Mouse (Mus musculus) granulocyte monocyte progenitor cell, adult 5-6 weeks (primary cell): ENCODE results near the gene Rfx5. TPM values are rescaled to one million over a fixed set of nuclear protein-coding genes. Genes with fewer than 3 reads are reported as not detected.
"Not testable (repeated sequence)": the region's sequence is repeated elsewhere in the genome, so short reads cannot be mapped to it uniquely, and the experiment has no call there.

Experiments used
- ATAC-seq: replicated peaks from 2 replicates; pipeline ENCODE4 v1.8.0; 2016; ENCODE audit warnings: mild to moderate bottlenecking, moderate TSS enrichment, inconsistent platforms; ENCODE audit not compliant: poor library complexity, severe bottlenecking
- total RNA-seq, 2 experiments: library from RNA; stranded (forward) in 1 of 2; stranded (reverse) in 1 of 2; fragments of 200-712, 200-1000 nt in 1 of 2; fragments of >200 nt in 1 of 2; fragmentation: Nextera tagmentation in 1 of 2; gene quantifications; 2 replicates each; pipeline ENCODE4 v1.2.3; 2014 to 2017

The Rfx5 gene
- total RNA-seq (2014; fragmentation: Nextera tagmentation), result 19.0 and 25.0 TPM in 2 replicates
- 17.1 and 17.9 TPM in 2 replicates for total RNA-seq (2017)

DNA sequence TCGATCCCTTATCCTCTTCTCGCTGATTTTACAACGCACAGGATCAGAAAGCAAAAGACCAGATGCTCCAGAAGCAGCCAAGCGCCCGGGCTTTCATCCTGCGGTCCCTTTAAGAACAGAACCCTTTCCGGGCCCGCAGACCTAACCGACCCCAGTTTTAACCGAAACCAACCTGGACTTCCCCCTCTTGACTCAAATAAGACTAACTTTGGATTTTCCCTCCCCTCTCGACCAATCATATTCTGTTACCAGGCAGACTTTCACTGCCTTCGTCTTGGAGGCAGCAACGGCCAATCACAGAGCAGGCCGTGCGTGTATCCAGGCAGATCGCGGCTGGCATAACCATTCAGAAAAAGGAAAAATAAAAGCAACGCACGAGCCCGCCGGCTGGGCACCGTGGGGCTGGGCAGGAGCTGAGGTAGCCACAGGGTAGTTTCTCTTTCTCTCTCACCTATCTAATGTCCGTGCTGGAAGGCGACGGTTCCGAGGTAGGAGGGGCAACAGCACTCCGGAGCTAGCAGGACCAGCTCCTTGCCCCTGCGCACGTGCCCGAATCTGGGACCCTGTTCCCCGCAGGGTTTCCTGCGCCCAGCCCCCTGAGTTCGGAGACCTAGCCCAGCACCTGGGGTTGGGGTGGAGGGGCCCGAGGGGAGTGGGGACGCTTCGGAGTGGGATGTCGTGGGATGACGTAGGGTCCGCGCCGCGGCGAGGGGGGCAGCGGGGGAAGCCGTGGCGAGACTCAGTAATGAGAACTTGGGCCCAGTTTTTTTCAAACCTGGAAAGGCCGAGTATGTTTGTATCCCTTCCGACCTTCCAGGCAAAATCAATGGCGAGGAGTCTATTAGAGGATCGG, at the start of gene Rfx5:
Gene Rfx5, plus strand, starts transcription at position 312 of the 853 bp plus-strand sequence.
- peak; percentile 90 for ATAC-seq

DNA sequence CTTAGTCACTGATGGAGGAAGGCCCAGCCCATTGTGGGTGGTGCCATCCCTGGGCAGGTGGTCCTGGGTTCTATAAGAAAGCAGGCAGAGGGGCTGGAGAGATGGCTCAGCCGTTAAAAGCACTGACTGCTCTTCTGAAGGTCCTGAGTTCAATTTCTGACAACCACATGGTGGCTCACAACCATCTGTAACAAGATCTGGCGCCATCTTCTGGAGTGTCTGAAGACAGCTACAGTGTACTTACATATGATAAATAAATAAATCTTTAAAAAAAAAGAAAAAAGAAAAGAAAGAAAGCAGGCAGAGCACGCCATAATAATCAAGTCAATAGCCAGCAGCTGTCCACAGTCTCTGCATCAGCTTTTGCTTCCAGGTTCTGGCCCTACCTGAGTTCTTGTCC, 49.1 kb upstream of the Rfx5 start:
- not testable (repeated sequence) for ATAC-seq

DNA sequence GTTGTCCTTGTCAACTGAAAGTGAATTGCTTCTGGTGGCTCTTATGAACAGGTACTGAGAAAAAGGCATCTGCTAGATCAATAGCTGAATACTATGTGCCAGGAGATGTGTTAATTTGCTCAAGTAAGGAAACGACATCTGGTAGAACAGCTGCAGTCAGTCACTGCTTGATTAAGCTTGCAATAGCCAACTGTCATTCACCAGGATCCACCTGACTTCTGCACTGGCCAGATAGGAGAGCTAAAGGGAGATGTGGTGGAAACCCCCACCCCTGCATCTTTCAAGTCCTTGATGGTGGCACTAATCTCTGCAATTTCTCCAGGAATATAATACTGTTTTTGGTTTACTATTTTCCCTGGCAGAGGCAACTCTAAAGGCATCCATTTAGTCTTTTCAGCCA, 47.4 kb upstream of the Rfx5 start:
- no peak for ATAC-seq

DNA sequence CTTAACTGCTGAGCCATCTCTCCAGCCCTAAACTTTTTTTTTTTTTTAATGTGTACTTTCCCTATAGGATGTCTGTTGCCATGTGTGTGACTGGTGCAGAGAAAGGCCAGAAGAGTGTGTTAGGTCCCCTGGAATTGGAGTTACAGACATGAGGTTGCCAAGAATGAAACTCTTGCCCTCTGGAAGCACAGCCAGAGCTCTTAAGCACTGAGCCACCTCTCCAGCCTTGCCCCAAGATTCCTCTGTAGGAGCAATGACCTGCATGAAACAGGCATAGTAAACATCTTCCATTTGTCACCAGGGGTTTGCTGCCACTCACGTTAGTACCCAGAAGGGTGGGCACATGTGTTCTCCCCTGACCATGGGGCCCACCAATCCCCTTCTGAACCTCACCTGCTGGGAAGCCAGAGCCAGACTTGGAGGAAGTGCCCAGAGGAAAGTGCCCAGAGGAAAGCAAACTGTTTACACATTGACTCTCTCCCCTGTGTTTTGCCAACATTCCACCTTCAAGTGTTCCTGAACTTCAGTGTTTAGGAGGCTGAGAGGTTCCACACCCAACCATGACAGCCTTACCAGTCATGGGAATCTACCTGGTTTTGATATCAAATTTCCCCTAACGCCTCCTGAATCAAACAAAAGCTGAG, 42.7 kb upstream of the Rfx5 start:
- ATAC-seq, result no peak

DNA sequence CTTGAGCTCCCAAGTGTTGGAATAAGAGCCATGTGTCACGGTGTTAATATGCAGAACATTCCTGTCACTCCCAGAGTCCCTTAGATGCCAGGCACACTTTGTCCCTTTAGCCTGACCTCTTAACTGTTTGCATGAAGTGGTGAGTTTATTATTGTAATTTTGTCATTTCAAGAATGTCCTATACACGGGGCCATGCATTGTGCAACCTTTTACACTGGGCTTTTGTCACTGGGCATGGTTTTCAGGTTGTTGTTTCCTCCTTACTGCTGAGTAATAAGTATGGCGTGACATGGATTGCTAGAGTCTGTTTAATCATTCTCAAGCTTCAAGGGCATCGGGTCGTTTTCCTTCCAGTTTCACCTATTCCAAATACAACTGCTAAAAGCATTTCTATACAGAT, 40.1 kb upstream of the Rfx5 start:
- 0 out of 2 replicates have a peak, but pooled peaks have one; percentile 14 for ATAC-seq

DNA sequence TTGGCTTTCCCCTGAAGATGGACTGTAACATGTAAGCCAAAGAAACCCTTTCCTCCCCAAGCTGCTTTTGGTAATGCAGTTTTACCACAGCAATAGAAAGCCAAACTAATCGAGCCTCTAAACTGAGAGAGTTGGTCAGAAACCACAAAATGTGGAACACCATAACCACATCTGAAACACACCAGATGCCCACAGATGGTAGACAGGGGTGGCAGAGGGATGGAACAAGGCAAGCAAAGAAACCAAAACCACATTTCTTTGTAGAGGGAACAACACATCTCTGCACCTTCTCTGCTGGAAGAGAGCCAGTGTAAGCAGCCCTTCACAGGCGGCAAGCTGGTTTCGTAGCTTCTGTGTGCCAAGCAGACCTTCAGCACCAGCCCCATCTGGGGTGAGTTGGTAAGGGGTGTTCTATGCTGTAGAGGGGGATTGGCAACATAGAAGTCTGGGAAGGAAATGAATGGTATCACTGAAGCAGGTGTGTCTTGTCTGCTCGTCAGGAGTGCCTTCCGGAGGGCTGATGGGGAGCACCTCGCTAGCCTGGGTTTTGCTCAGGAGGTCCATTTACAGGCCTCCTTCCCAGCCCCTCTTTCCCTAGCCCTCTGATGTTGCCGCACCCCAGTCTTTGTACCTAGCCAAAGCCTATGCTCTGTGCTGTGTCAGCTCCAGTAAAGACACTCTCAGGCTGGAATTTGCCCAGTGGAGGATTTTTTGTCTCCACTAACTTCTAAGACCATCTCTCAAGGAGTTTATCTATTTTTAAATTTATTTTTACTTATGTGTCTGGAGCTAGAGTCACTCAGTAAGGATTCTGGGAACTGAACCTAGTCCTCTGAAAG, 37.8 kb upstream of the Rfx5 start:
- ATAC-seq, result peak; percentile 89

DNA sequence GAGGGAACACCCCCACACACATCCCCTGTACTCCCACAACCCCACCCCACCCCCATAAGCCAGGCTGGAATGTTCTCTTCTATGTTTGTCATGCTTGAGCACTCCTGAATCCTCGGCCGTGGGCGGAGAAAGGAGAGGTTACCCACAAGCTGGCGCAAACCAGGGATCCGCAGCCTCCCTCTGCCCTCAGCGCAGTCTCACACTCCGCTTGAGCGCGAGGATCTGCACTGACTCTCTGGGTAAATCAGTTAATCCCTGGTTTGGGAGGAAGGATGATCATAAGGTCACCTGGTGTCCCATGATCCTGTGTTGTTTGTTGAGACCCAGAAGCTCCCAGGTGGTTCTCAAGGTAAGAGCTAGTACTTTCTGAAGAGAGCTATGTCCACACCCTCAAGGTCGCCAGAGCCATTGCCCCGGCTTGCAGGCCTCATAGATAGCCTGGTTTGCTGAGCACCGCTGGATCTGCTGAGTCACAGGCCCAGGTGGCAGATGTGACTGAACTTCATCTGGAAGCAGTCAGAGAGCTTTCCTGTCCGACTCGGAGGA, 36.0 kb upstream of the Rfx5 start:
- ATAC-seq, result no peak

DNA sequence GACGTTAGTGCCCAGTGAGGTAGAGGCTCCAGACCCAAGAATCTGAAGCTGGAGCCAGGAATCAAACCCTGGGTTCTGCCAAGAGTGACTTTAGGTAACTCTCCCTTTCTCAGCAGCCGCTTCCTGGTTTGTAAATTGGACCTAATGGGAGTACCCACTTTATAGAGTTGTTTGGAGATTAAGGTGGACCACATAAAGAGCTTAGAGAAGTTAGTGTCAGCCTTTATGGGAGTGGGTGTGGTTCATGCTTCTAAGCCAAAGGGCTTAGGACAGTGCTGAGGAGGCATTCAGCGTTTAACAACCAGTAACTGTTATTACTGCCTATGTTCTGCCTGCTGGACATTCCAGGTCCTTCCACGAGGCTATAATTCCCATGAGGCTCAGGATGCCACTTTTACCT, 35.0 kb upstream of the Rfx5 start:
- ATAC-seq, result no peak

DNA sequence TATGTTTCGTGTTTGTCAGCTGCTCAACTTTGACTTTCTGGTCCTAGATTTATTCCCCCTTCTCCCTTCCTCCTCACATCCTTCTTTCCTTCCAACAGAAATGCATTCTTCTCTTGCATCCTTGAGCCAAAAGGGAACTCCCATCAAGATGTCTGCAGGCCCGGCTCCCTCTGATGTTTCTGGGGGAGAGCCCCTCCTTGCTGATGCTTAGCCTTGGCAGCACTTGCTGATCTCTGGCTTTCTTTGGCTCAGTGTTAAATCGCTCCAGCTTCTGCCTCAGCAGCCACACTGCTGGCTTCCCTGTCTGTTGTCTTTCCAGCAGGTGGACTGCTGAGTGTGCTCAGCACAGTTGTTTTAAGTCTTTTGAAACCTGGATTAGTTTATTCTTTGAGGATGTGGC, 32.8 kb upstream of the Rfx5 start:
- no peak for ATAC-seq

DNA sequence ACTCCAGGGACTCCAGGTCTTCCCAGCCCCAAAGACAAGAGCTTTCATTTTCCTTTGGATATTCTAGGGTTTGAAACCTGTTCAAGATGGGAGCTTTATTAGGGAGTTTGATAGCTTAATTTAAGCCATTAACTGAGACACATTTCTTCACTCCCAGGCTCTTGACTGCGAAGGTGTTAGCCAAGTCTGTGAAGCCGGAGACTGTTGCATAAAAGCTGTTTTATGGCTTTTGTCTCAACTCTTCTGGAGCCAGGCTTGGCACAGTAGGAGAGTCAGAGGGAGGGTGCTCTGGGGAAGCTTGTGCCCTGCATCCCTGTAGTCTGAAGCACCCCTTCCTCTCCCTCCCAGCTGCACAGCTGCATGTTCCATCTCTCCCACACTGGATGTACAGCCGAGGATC, 31.5 kb upstream of the Rfx5 start:
- no peak for ATAC-seq

DNA sequence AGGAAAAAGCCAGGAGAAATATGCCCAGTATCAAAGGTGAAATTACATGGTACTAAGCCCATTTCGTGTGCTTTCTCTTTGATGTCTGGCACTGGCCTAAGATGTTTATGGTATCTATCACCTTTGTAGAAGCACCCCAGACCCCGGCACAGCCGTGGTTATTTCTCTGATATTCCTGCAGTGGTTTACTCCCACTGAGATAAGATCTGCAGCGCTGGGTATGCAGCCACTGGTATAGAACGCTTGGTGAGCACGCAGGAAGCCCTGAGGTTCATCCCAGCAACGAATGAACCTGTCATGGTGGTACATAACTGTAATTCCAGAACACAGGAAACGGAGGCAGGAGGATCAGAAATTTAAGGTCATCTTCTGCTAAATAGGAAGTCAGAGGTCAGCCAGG, 29.2 kb upstream of the Rfx5 start:
- no peak for ATAC-seq

DNA sequence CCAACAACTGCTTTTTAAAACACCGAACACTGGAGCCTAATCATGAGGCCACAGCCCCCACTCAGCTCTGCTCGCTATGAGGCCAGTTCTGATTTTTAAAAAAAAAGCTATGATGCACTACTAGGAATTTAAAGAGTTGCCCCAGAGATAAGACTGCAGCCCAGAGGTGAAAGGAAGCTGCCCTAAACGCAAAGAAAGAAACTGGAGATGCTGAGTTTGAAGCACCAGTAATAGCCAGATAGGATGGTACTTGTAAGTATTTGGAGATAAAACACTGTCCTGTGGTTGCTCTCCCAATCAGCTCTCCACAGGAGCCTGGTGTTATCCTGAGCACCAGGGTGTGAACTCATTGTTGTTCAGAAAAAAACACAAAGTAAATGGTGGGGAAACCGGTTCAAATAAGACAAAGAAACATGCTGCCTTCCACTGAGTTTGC, 27.6 kb upstream of the Rfx5 start:
- not testable (repeated sequence) for ATAC-seq

DNA sequence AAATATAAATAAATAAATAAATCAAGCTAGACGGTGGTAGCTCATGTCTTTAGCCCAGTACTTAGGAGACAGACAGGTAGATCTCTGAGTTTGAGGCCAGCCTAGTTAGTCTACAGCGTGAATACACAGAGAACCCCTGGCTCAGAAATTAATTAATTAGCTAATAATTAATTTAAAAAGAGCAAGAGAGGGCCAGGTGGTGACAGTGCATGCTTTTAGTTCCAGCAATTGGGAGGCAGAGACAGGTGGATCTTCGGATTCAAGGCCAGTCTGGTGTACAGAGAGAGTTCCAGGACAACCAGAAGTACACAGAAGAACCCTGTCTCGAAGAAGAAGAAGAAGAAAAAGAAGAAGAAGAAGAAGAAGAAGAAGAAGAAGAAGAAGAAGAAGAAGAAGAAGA, 24.9 kb upstream of the Rfx5 start:
- not testable (repeated sequence) for ATAC-seq

DNA sequence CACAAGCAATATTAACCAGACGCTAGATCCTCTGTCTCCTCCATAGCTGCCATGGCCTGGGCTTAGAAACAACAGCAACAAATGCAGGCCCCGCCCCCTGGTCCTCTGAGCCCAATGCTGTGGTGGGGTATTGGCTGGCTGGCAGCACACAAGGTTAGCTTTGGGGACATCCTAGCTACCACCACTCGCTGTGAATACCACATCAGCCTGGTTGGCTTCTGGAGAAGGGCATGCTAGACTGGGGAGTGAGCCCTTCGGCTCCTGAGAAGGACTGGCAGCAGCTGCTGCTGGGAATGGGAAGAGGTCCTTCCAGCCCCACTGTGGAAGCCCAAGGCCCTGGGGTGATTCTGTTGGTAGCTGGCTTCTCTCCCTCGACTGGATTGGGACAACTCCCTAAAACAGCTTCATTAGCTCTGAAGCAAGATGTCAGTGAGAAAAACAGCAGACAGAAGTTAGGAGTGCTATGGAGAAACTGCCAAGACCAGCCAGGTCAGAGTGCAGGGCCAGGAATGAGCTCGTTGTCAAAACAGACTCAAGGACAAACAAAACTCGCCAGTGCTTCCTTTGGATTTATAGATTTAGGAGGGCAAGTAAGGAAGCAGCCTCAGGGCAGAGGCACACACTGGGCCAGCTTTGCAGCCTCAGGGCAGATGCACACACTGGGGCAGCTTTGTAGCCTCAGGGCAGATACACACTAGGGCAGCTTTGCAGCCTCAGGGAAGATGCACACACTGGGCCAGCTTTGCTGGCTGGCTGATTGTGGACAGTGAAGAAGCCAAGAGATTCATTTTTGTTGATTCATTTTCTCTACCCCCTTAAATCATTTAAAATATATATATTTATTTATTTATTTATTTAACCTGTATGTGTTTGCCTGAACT, 23.2 kb upstream of the Rfx5 start:
- ATAC-seq, result not testable (repeated sequence)

DNA sequence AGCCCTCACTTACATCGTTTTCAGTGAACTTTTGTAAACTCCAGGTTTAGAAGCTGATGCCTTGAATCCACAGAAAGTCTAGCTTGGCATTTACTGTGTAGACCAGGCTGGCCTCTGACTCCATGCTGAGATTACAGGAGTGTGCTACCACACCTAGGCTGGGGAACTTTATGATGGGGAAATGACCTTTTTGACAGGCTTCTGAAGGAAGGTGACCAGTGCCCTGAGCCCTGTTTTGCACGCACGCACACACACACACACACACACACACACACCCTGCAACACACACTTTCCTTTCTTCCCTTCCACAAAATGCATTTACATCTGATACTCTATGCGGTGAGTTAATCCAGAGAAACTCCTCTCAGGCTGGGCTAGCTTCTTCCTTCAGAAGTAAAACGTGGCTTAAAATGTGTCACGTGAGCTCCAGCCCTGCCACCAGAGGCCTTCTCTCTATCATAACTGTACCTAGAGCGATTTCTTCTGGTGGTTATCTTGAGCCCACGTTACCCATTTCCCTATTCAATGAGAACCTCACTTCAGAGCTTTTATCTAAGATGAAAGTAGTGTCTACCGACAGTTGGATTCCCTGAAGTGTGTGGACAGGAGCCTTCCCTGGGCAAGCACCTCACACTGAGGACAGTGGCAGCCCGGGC, 22.3 kb upstream of the Rfx5 start:
- not testable (repeated sequence) for ATAC-seq

DNA sequence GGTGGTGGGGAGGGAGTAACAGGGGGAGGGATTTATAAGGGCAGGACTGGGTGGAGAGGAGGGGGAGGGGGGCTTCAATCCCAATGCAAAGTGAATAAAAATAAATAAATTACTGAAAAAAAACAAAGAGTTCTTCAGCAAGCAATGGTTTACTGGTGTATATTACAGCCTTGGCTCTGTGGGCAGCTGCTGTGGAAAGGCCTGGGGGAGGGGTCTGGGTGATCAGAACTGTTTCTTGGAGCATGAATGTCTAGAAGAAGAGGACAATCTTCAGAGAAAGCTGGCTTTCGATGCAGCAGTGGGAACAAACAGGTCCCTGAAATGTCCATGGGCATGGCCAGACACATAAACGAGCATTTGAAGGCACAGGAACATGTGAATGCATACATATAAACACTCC, 21.6 kb upstream of the Rfx5 start:
- ATAC-seq, result not testable (repeated sequence)

DNA sequence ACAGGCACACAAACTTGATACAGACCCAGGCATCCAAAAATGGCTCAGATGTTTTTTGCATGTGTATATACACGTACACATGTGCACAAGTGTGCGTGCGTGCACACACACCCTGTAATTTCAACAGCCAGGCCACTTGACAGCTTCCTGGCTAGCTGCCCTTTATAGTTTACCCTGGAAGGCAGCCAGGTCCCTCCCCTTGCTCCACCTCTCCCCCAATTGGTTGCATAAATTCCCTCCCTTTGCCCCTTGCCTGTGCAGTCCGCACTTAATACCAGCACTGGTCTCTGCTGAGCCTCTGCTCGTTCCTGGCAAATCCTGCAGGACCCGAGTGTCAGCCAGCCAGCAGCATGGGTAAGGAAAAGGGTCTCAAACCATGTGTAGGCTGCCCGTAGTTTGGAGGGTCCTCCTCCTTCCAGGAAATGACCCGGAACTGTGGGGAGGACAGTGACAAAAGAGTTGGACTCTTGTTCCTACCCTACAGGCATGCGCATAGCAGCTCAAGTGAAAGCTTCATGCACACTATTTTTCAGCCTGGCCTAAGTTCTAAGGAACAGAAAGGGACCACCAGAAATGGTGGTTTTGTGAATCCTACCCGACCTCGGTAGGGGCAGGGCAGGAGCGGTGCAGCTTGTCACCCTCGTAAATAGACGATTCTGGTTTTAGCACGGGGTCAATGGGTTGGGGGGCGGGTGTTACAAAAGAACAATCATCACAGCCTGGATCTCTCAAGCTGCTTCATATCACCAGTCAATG, 20.9 kb upstream of the Rfx5 start, which contains the start of gene Selenbp1:
Gene Selenbp1, plus strand, starts transcription at position 248 of the 756 bp plus-strand sequence.
- ATAC-seq, result peak; percentile 84

DNA sequence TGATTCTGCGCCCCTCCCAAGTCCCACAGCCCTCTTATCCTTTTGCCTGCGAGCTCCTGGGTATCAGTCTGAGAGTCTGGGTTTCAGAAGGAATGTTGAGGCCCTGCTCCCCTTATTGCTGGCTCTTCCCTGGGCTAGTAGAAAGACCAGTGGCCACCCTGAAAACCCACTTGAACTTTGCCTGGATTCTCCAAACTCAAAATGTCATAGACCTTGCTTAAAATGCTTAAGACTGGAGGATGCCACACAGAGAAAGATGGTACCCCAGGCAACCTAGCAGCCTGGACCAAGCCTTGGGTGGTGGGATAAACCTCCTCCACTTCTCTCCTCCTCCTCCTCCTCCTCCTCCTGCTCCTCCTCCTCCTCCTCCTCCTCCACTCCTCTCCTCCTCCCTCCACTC, 20.3 kb upstream of the Rfx5 start:
- ATAC-seq, result not testable (repeated sequence)
